Mouse (Mus musculus): ENCODE measurements around the gene Kctd15.

- TF ChIP-seq NELFE (IDR thresholded peaks at IDR 0.05; ENCODE audit: low read depth, low read length) (no peak), GABPA (IDR thresholded peaks at IDR 0.05; ENCODE audit: low read depth, low read length) (no peak), E2F4 (IDR thresholded peaks at IDR 0.05; ENCODE audit: borderline replicate concordance, low read depth, low read length) (no peak), CTCF (IDR thresholded peaks at IDR 0.05 in 2 of 3, conservative IDR thresholded peaks at IDR 0.05 in 1 of 3; ENCODE audit: control insufficient read depth in 1 of 3, insufficient read depth in 1 of 3, low read depth in 2 of 3, low read length in 3 of 3, poor library complexity in 1 of 3, severe bottlenecking in 1 of 3) (no peak), EP300 (IDR thresholded peaks at IDR 0.05; ENCODE audit: low read depth in 1 of 2, low read length in 2 of 2) (no peak), ZKSCAN1 (IDR thresholded peaks at IDR 0.05; ENCODE audit: low read depth, low read length) (no peak), MAX (IDR thresholded peaks at IDR 0.05; ENCODE audit: low read length) (no peak)
These were observed 50.5 kb downstream of the Kctd15 start for GRCm38 (mm10) chr7:34606051-34606450.
